Mouse (Mus musculus) urinary bladder, postnatal 25 days (tissue): ENCODE measurements around the gene Gatd1.

Experiments
- DNase-seq: peaks from one replicate; pipeline ENCODE4 v3.0.0; 2022; ENCODE audit warnings: low spot score

Gatd1 gene

GRCm38 (mm10) chr7:141441460-141441859 lies 27.5 kb upstream of the Gatd1 start:
- no peak for DNase-seq

GRCm38 (mm10) chr7:141440613-141441012 lies 26.7 kb upstream of the Gatd1 start:
- DNase-seq: no peak

- DNase-seq: no peak
Measured at GRCm38 (mm10) chr7:141439811-141440210, 25.9 kb upstream of the Gatd1 start.

DNA sequence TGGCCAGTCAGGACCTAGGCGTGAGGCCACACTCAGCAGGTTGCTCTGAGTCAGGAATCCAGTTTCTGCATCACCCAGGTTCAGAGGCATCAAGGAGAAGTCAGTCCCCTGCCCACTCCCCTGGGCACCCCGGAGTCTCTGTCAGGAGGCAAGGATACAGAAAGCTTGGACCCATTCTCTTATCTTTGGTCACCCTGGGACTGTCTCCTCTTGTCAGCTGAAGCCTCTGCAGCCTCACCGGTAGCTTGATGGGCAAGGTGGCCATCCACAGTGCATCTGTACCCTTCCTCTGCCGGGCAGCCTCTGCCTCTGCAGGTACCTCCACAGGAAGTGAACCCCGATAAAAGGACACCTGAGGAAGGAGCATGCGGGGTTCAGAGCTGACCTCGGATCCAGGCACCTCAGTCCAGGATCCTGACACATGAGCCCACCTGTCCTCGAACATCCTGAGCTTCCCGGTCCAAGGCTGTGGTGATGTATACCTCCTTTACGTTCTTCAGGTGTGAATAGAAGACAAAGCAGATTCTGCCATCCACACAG lies 25.3 kb upstream of the Gatd1 start:
- DNase-seq: no peak

GRCm38 (mm10) chr7:141438201-141438968 lies 24.4 kb upstream of the Gatd1 start:
- no peak for DNase-seq

DNA sequence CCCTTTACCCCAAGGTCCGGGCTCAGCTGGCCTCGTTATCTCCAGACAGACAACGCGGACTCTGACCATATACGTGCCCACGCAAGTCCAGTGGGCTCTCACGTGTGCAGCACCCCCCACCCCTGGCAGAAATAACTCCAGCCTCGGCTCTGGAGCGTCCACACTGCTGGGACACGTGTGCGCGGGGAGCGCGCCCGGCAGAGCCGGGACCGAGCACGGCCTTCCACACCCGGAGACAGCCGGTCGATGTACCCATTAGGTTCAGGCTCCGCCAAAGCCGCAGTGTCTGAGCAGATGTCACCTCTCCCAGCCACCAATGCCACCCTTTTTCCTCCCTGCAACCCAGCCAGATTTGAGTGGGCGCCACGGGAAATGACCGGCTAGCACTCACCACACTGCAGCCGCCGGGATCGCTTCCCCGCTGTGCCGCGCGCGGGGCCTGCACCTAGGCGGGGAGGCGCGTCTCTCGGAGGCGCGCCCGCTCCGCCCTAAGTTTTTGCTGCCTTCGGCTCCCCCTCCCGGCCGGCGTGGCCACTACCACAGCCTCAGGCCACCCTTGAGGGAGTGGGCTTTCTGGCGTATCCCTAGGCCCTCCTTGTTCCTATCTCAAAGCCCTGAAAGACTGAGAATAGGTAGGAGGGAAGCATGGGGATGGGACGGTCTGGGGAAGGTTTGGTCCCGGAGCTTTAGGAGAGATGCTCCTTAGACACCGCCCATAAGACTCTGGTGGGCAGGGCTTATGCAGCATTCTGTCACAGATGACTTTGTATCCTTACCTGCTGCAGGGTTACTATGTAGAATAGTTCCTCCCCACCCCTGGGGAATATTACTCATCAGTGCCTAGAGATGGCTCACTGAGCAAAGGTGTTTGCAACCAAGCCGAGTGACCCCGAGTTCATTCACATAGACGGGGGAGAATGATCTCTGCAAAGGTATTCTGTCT lies 23.5 kb upstream of the Gatd1 start, which contains the start of gene Slc25a22:
Gene Slc25a22, minus strand, starts transcription at position 715 of the 943 bp plus-strand sequence.
- peak; percentile 81 for DNase-seq

DNA sequence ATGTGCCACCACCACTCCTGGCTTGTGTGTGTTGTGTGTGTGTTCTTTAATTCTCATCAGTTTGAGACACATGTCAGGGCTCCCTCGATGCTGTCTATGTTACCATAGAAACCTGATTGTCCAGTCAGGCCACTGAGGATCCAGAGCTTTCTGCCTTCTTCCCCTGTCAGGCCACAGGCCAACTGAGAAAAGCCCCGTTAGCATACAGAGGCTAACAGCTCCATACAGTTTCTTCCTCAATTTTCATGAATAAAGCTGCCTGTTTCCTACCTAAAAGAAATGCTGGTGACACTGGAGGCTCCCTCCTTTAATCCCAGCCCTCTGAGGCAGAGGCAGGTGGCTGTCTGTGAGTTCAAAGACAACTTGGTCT lies 22.6 kb upstream of the Gatd1 start:
- no peak for DNase-seq

GRCm38 (mm10) chr7:141435856-141436522 lies 22.1 kb upstream of the Gatd1 start:
- no peak for DNase-seq

DNA sequence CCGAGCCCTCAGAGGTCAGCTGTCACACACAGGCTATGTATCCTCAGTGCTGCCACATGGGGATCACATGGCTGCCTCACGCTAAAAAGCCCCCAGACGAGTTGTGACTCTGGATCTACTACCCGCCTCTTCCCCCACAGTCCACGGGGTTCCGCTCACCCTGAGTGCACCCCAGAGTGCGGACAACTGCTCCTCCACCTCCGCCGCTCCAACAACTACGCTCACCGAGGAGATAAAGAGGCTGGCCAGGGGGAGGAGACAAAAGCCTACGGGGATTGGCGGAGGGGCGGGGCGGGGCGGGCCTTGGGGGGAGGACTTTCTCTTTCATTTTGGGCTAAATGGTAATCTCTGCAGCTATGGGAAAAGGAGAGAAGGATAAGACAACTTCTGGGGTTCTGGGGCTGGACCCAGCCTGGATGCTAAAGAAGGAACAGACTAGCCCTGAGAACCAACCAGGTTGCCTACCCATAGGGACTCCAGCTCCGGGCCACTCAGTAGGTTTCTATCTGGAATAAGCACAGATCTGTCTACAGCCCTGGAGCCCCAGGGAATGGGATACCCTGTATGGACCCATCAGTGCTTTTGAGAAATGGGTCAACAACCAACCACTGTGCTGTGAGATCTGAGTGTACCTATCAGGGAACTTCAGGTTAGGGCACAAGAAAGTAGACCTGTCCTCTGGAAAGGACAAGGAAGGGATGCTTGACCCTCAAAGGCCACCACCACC lies 21.4 kb upstream of the Gatd1 start:
- no peak for DNase-seq

GRCm38 (mm10) chr7:141434464-141434863 lies 20.5 kb upstream of the Gatd1 start:
- DNase-seq: no peak

- DNase-seq: no peak
Measured at GRCm38 (mm10) chr7:141433517-141434400, 19.8 kb upstream of the Gatd1 start.

DNA sequence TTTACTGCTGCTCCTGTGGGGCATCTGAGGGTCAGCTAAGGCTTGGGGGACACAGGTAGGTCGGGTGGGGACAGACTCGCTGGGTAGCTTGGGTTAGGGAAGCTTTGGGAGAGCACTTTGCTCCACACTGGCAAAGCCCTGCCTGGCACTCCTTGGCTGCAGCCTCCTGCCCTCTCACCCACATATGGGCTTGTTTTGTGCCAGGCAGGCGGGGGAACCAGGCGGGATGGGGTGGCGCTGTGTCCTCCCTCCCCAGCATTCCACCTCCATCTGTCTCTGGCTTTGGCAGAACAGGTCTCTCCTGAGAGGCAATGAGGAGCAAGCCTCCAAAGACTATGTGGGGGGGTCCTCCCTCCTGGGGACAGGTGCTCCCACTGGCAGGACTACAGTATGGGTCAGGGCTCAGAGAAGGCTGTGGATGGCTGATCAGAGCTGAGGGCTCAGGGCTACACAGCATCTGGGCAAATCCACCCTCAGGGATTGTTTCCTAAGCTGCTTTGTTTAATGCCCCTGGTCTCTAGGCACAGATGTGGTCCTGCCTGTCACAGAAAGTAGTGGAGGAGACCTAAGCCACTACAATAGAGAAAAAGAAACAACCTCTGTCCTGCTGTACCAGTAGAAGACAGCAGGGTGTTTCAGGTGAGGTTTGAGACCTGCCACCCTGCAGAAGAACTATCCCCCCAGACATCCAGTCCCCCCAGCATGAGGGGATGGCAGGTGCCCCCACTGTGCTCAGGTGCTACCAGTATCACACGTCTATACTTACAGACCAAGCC lies 19.0 kb upstream of the Gatd1 start:
- DNase-seq: no peak

DNA sequence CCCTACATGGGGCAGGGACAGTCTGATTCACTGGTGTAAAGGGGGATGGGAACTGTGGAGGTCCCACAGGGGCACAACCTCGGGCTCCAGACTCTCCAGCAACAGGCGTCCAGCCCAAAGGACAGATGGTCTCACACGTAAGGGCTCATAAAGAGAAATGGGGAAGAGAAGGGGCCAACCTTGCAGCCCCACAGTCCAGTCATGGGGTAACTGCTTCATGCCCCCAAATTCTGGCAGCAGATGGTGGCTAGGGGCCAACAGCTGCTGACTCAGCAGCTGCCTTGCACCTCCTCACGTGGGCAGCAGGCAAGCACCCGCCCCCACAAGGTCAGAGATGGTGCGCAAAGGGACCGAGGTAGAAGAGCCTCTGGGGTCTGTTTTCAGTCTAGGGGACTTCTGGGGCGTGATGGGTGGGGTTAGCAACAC lies 18.3 kb upstream of the Gatd1 start:
- no peak for DNase-seq

DNA sequence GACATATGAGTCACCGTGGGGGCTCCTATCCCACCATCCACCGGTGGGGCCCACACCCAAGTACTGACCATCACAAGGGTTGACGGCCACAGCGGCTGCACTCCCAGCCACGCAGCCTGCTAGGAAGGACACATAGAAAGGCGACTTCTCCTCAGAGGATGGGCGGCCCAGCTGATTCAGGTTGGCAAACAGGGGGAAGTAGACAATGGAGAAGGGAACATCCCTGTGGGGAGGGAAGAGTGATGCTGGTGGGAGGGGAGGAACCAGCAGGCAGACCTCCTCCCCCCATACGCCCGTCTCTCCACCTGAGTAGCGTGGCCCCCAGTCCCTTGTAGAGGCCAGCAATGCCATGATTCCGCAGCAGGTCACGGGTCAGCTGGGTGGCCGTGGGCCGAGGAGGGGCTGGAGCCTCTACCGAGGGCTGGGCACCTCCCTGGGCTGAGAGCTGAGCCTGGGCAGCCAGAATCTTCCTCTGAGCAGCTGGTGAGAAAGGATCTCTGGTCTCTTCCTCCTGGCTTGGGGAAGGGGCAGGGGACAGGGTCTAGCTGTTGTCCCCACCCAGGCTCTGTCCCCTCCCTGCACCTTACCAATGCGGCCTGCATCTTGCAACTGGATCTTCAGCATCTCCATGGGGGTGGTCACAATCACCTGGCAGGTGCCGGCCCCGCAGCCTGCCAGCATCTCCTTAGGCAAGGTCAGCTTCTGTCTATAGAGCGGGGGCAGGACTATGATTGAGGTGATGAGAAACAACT lies 17.7 kb upstream of the Gatd1 start:
- no peak for DNase-seq

DNA sequence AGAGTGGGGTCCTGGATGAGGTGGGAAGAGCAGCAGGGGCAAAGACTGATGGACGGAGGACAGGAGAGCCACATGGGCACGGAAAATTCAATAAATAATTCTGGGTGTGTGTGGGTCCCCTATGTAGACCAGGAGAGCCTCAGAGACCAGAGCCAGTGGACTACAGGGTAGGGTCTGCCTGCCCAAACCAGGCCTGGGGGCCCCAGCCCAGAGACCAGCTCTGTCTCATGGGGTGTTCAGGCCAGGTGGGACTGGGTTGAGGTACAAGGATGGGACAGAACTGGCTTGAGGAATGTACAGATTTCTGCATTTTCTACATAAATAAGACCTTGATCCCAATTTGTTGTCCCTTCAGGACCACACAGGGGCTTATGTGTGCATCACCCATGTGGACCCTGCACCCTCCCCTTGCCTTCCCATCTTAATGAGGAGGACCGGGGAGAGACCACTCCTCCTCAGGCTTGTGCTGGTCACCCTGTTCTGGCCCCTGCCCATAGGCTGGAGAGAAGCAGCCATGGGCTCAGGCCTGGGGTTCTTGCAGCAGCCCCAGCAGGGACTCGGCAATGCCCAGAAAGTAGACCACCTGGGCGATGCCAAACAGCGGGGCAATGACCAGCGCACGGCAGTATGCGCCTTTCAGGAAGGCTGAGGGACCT lies 16.8 kb upstream of the Gatd1 start:
- no peak for DNase-seq

DNA sequence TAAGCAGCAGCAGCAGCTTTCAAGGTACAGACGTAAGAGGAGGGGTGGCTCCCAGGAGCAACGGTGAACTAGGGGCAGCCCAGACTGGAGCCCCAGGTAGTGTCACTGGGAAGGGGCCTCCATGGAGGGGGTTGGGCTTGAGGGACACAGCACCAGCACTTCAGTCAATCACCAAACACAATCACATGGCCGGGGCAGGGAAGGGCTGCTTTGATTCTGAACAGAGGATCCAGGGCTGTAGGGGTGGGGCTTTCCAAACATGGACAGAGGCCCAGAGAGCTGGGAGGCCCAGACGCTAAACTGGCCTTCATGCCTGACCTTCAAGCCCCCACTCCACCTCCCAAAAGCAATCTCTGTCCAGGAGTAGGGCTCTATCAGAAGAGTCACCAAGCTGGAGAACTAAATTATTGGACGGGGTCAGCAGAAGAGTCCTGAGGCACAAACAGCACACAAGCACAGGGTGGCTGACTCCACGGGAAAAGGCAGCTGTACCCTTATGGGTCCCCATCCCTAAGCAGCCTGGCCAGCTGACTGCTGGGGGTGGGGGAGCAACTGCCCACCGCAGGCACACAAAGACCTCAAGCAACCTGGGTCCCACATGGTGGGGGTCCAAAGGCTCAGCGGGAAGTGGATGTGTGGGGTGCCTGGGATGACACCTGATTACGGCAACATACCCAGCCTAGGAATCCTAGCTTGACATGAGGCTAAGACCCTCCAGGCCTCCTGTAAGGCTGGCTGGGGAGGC lies 16.1 kb upstream of the Gatd1 start:
- DNase-seq: no peak

GRCm38 (mm10) chr7:141429310-141429709 lies 15.4 kb upstream of the Gatd1 start, which contains the start of gene Cend1:
Cend1 (minus strand) TSS chr7:141429491.
- no peak for DNase-seq

GRCm38 (mm10) chr7:141428701-141429100 lies 14.8 kb upstream of the Gatd1 start:
- no peak for DNase-seq
